Mouse (Mus musculus) kidney, adult 18-20 months (tissue): Measurements from ENCODE around the gene Rab25.
A peak's percentile ranks its signal among the peaks of the same experiment; 100 is the strongest.

ENCODE experiments used
- DNase-seq: peaks from one replicate; pipeline ENCODE4 v3.0.0; 2021

Rab25 gene

DNA sequence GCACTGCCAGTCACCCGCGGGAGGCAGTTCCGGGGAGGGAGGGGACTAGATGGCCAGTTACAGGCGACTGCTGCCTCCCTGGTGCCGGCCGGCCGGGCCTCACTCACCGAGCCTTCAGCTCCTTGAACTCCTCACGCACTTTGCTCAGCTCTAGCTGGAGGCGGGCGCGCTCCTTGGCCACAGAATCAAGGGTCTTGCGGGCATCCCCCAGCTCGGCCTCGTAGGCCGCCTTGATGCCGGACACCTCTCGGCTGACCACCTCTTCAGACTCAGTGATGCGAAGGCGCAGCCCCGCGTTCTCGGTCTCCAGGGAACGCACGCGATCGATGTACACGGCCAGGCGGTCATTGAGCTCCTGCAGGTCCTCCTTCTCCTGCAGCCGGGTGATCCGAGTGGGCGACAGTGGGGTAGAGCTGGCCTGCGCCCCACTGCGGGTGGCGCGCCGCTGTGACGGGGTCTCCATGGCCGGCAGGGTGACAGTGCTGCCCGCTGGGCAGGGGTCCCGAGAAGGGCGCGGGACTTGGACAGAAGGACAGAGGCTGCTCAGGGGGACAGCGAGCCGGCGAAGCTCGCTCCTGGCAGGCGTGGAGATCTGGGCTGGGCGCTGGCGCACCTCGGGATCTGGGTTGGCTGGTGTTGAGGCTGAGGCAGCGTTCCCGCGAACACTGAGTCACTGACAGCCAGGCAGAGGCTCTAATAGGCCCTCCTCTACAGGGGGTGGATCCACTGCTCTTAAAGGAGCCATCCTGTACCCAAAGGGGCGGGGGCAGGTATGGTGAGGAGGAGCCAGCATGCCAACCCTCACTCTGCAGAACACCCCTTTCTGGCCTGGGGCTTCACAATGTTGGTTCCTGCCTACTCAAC lies 45.2 kb downstream of the Rab25 start:
- DNase-seq: peak; percentile 94

DNA sequence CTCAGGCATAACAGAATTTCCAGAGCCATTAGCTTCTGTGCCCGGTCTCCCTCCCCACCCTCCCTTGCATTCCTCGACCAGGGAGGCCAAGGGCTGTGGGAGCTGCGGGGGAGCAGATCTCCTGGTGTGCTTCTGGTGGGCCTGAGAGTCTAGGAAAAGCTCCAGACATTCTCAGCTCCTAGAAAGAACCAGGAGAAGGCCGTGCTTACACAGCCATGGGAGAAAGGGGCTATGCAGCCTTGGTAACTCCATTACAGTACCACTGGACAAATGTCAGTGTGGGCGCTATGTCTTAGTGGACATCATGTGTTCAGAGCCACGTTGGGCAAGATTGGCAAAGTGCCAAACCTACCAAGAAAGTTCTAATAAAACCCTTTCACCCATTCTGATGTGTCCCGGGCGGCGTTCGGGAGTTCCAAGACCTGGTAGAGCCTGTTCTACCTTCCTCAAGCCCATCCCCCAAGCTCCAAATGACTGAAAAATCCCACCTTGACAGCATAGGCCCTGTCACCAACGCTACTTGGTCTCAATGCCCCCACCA lies 46.0 kb downstream of the Rab25 start:
- peak; percentile 65 for DNase-seq

DNA sequence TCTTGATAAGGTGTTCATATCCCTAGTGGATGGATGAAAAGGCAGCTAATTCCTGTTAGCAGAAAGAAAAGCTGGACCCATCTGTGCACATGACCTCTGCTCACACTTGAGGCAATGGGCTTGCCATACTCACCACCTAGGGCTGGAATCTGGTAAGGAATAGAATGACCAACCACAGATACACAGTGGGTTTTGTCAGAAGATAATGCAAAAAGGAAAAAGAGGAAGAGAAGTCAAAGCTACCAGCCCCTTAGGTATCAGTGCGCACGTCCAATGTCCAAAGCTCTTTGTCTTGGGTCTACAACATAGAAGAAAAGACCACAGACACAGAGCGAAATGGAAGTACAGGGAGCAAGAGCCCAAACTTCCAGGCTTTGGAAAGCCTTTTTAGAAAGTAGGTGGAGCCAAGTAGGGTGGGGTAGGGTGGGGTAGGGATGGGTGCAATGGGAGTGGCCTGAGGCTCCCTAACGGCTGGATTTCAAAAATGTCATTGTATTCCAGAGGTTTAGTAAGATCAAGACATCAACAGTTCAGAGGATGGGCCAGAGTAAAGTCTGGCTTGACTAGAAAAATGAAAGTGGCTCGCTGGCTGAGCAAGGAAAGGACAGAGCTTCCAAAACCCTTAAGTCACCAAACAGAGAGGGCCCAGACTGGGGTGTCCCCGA lies 46.6 kb downstream of the Rab25 start:
- DNase-seq: no peak

DNA sequence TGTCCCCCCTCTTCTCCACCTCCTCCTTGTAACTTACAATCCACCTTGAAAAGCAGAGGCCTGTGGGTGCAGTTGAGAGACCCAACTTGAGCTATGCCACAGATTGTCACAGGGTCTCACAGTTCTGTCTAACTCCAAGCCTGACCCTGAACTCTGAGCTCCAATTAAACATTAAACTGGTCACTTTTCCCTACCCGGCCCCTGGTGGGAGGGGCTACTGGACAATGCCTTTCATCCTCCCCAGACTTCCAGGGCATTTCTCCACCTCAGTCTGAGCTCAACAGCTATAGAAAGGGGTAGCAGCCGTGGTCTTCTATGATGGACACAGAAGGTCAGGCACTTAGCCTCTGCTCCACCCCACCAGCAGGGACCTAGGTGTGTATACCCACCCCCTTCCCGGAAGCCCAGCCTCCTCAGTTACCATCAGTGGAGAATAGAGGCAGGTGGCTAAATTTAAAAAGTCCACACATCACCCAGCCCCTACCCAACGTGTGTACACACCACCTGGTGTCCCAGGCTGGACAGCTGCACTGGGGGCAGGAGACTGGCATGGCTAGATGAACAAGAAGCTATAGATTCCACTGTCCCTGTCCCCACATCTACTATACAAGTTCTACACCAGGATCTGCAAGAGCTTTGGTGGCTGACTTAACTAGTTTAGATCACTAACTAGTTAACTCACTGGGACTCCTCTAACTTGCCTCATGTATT lies 47.3 kb downstream of the Rab25 start:
- DNase-seq: peak; percentile 75

DNA sequence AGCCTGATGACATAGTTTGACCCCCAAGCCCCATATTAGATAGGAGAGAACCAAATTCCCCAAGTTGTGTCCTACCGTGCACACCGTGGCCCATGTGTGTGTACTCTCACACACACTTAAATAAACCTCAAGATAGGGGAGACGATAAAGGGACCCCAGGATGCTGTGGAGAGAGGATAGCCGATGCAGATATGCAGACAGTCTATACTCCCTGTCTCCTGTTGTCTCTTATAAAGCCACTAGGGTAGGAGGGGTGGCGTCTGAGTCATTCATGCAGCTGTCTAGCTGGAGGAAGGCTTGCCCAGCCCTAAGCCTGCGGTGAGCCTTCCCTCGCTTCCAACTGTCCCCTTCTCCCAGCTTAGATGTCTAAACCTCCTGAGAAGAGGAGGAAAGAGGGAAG lies 48.0 kb downstream of the Rab25 start:
- no peak for DNase-seq

GRCm38 (mm10) chr3:88499580-88499979 lies 48.5 kb downstream of the Rab25 start:
- no peak for DNase-seq

DNA sequence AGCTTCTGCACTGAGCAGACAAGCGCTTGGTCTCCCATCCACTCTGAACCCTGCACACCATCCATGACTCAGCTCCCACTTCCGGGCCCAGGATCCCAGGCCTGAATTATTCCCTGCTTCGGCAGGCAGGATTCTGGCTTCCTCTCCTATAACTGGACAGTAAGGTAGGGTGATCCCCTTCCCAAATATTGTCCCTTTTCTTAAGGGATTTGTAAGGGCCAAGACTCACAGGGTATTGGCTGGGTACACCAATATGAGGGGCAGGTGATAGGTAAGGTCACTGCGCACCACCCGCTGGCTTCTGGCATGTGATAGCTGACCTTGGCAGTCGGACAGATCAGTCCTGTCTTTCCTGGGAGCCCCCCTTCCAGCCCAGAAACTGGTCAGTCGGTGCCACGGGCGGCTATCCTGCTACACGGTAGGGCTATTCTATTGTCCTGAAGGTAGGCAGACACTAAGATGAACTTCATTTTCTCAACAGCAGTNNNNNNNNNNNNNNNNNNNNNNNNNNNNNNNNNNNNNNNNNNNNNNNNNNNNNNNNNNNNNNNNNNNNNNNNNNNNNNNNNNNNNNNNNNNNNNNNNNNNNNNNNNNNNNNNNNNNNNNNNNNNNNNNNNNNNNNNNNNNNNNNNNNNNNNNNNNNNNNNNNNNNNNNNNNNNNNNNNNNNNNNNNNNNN lies 52.2 kb downstream of the Rab25 start:
- DNase-seq: peak; percentile 47

- DNase-seq: peak; percentile 50
These were observed 53.1 kb downstream of the Rab25 start for GRCm38 (mm10) chr3:88494836-88495628.

GRCm38 (mm10) chr3:88493706-88494582 lies 54.2 kb downstream of the Rab25 start:
- DNase-seq: no peak
